Mouse (Mus musculus): ENCODE results near the gene Gnaz. TPM values are rescaled to one million over a fixed set of nuclear protein-coding genes. Genes with fewer than 3 reads are reported as not detected.

The Gnaz gene
- polyA plus RNA-seq, 1 experiment from 2014 or later, result 0.76 TPM

- Histone ChIP-seq H3K36me3 (ENCODE audit: control insufficient read depth, insufficient read depth, low read length) (0 out of 2 replicates have a peak, but pooled peaks cover 4% of the 10 kb centered on the region), H3K9me3 (ENCODE audit: control insufficient read depth, low read length) (no peaks in the 10 kb centered on the region), H3K4me2 (ENCODE audit: low read length) (peak overlapping the region; percentile 91), H3K27ac (replicated peaks in 1 of 2; ENCODE audit: control insufficient read depth in 1 of 2, insufficient read depth in 1 of 2, low read depth in 2 of 2, low read length in 2 of 2) (no peak overlapping the region), H3K4me3 (ENCODE audit: control insufficient read depth in 1 of 2, insufficient read depth in 1 of 2, low read depth in 1 of 2, low read length in 2 of 2) (peak overlapping the region; percentile 89 to 90), H3K4me1 (ENCODE audit: control insufficient read depth in 2 of 2, insufficient read depth in 2 of 2, low read length in 2 of 2) (peaks cover 27 to 41% of the 10 kb centered on the region in 2 experiments), H3K9ac (ENCODE audit: low read length) (no peak overlapping the region), H3K27me3 (ENCODE audit: control insufficient read depth, insufficient read depth, low read length) (peaks cover 11% of the 10 kb centered on the region)
- WGBS, result 49% methylated on average over 6 of the region's 6 CpGs
- no peak for ATAC-seq (ENCODE audit: insufficient number of reproducible peaks, insufficient read depth, low FRiP score, low read depth)
Observed at GRCm38 (mm10) chr10:75062621-75063020, 95.6 kb downstream of the Gnaz start.

- H3K9ac ChIP-seq (ENCODE audit: low read length), result no peak overlapping the region
- peaks cover 3% of the 10 kb centered on the region; the same call in 1 of the 2 replicates for H3K27me3 ChIP-seq (ENCODE audit: control insufficient read depth, insufficient read depth, low read length)
- H3K9me3 ChIP-seq (ENCODE audit: control insufficient read depth, low read length), result no peaks in the 10 kb centered on the region
- H3K36me3 ChIP-seq (ENCODE audit: control insufficient read depth, insufficient read depth, low read length), result 0 out of 2 replicates have a peak, but pooled peaks cover 4% of the 10 kb centered on the region
- 29% methylated on average over 12 of the region's 12 CpGs for WGBS
- H3K4me2 ChIP-seq (ENCODE audit: low read length), result peak overlapping the region; percentile 91
- H3K4me1 ChIP-seq (ENCODE audit: control insufficient read depth in 2 of 2, insufficient read depth in 2 of 2, low read length in 2 of 2), result peaks cover 31 to 49% of the 10 kb centered on the region in 2 experiments
- H3K4me3 ChIP-seq (ENCODE audit: control insufficient read depth in 1 of 2, insufficient read depth in 1 of 2, low read depth in 1 of 2, low read length in 2 of 2), result peak overlapping the region; percentile 11 to 90
- no peak for ATAC-seq (ENCODE audit: insufficient number of reproducible peaks, insufficient read depth, low FRiP score, low read depth)
- no peak overlapping the region for H3K27ac ChIP-seq (replicated peaks in 1 of 2; ENCODE audit: control insufficient read depth in 1 of 2, insufficient read depth in 1 of 2, low read depth in 2 of 2, low read length in 2 of 2)
Observed at GRCm38 (mm10) chr10:75063301-75063965, 96.5 kb downstream of the Gnaz start.

GRCm38 (mm10) chr10:75065691-75066090 lies 98.7 kb downstream of the Gnaz start:
- Histone ChIP-seq H3K4me1 (ENCODE audit: control insufficient read depth in 2 of 2, insufficient read depth in 2 of 2, low read length in 2 of 2) (peaks cover 32 to 52% of the 10 kb centered on the region in 2 experiments), H3K4me3 (ENCODE audit: control insufficient read depth in 1 of 2, insufficient read depth in 1 of 2, low read depth in 1 of 2, low read length in 2 of 2) (no peak overlapping the region), H3K9me3 (ENCODE audit: control insufficient read depth, low read length) (no peaks in the 10 kb centered on the region), H3K36me3 (ENCODE audit: control insufficient read depth, insufficient read depth, low read length) (0 out of 2 replicates have a peak, but pooled peaks cover 4% of the 10 kb centered on the region), H3K27me3 (ENCODE audit: control insufficient read depth, insufficient read depth, low read length) (peaks cover 3% of the 10 kb centered on the region; the same call in 1 of the 2 replicates), H3K4me2 (ENCODE audit: low read length) (no peak overlapping the region), H3K27ac (replicated peaks in 1 of 2; ENCODE audit: control insufficient read depth in 1 of 2, insufficient read depth in 1 of 2, low read depth in 2 of 2, low read length in 2 of 2) (no peak overlapping the region), H3K9ac (ENCODE audit: low read length) (no peak overlapping the region)
- WGBS, result 68% methylated on average over 6 of the region's 6 CpGs
- no peak for ATAC-seq (ENCODE audit: insufficient number of reproducible peaks, insufficient read depth, low FRiP score, low read depth)

Other genes starting within 250 kb of the Gnaz start
- gene Rsph14, start 65.4 kb downstream of the Gnaz start, polyA plus RNA-seq (2014; fragmentation: Nextera tagmentation; extraction: Ambion mirVana), result not detected in 2 replicates
- gene Rab36, start 69.9 kb downstream of the Gnaz start, polyA plus RNA-seq (2014; fragmentation: Nextera tagmentation; extraction: Ambion mirVana), result 2.0 and 4.5 TPM in 2 replicates
- 14.5 and 14.6 TPM in 2 replicates for gene Bcr, start 93.4 kb downstream of the Gnaz start, polyA plus RNA-seq (2014; fragmentation: Nextera tagmentation; extraction: Ambion mirVana)
- 16.1 and 16.7 TPM in 2 replicates for gene Specc1l, start 244.9 kb downstream of the Gnaz start, polyA plus RNA-seq (2014; fragmentation: Nextera tagmentation; extraction: Ambion mirVana)